Mouse (Mus musculus) heart, embryonic 12.5 days (tissue): Measurements from ENCODE around the gene Rrp1. TPM values are rescaled to one million over a fixed set of nuclear protein-coding genes. Genes with fewer than 3 reads are reported as not detected.

Source experiments
- microRNA-seq: library from miRNA; unstranded; fragments of <30 nt; microRNA quantifications from one replicate; pipeline ENCODE4, GENCODE M21; 2017
- polyA plus RNA-seq: library from polyadenylated mRNA; unstranded; fragments of >200 nt; fragmentation: Nextera tagmentation; extraction: Ambion mirVana; gene quantifications from 2 replicates; pipeline ENCODE4 v1.2.1, GENCODE M21; 2016

Rrp1 gene
- polyA plus RNA-seq, 1 experiment from 2014 or later, result 232 TPM

Small RNA genes lying within 50 kb of the gene (microRNA-seq; reads per million reads assigned to microRNA genes)
- gene Mir6410, result not detected
- not detected for gene Mir6907
- not detected for gene Mir6908

Other genes with a start within 250 kb of the Rrp1 start
- gene D10Jhu81e, start 243.3 kb downstream of the Rrp1 start, polyA plus RNA-seq, result 38.0 and 38.7 TPM in 2 replicates
- gene Pwp2, start 227.9 kb downstream of the Rrp1 start, polyA plus RNA-seq, result 14.1 and 14.2 TPM in 2 replicates
- 14.5 and 16.1 TPM in 2 replicates for gene Trappc10, start 168.4 kb downstream of the Rrp1 start, polyA plus RNA-seq
- 46.1 and 48.7 TPM in 2 replicates for gene Agpat3, start 60.6 kb downstream of the Rrp1 start, polyA plus RNA-seq
- 119 and 123 TPM in 2 replicates for gene Cstb, start 12.6 kb upstream of the Rrp1 start, polyA plus RNA-seq
- 5.4 and 5.5 TPM in 2 replicates for gene Pdxk, start 51.9 kb upstream of the Rrp1 start, polyA plus RNA-seq
- gene Olfr1358, start 104.4 kb upstream of the Rrp1 start, polyA plus RNA-seq, result not detected in 2 replicates
- gene Ilvbl, start 161.3 kb upstream of the Rrp1 start, polyA plus RNA-seq, result 46.5 and 47.6 TPM in 2 replicates
- gene Syde1, start 178.9 kb upstream of the Rrp1 start, polyA plus RNA-seq, result 14.2 and 15.3 TPM in 2 replicates
- gene Olfr1357, start 205.0 kb upstream of the Rrp1 start, polyA plus RNA-seq, result not detected in 2 replicates